Mouse (Mus musculus): ENCODE data around the gene Hyal4.

Gene Hyal4

GRCm38 (mm10) chr6:24748029-24748428 lies at the start of gene Hyal4:
TSS of gene Hyal4 (plus strand) at chr6:24748329.
- DNase-seq, result no peak

DNA sequence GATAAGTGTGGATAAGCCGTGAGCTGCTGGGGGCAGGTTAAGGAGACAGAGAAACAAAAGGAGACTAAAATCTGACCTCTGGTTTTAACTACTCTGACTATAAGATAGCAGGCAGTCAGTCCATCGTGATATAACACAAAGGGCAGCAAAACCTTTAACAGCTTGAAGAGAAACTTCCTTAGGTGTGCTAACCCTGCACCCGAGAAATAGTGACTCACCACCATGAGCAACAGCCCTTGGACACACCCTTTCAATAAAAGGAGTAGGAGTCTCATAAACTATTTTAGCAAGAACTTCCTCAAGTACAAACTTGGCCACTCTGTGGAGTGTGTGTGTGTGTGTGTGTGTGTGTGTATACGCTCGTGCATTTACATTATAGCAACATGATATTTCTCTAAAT lies 41.0 kb upstream of the Hyal4 start:
- DNase-seq, result no peak

DNA sequence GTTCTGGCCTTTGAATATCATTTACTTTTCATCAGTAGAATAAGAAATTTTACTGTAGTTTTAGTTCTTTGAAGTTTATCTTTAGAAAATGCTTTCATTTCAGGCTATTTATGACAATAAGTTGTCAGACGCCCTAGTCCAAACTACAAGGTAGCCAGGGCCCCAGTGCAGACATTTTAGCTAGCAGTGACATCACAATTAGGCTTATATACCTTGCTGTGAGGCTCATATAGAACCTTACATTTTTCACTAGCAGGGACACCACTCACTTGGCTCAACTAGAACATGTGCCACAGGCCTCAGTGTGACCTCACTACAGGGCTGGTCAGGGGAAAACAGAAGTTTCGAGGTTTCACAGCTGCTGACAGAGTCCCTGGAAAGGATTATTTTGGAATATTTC lies 40.6 kb upstream of the Hyal4 start:
- no peak for DNase-seq

- peak; percentile 3 for DNase-seq
These were observed 26.6 kb upstream of the Hyal4 start for GRCm38 (mm10) chr6:24721317-24722099.

DNA sequence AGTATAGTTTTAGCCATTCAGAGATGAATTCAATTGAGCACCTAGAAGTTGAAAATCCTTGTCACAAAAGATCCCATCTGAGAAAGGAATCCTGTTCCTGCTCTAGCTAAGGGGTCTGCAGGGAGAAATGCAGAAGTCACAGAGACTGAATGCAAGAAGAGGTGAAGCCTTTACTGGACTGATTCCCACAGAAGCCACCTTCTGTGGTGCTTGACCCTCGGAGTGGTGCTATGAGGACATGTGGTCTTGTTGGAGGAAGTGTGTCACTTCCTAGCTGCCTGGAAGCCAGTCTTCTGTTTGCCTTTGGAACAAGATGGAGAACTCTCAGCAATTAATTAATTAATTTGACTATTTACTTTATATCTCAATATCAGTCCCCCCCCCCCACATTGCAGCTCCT lies 20.0 kb upstream of the Hyal4 start:
- DNase-seq, result no peak

GRCm38 (mm10) chr6:24732945-24733344 lies 15.2 kb upstream of the Hyal4 start, which contains the start of gene Hyal6:
TSS of gene Hyal6 (plus strand) at chr6:24733245.
- no peak for DNase-seq

- DNase-seq, result no peak
These were observed 13.6 kb upstream of the Hyal4 start for GRCm38 (mm10) chr6:24734565-24734964.

GRCm38 (mm10) chr6:24759281-24759680 lies 11.2 kb downstream of the Hyal4 start:
- DNase-seq, result no peak

- DNase-seq, result no peak
These were observed 18.1 kb downstream of the Hyal4 start for GRCm38 (mm10) chr6:24766261-24766660.

DNA sequence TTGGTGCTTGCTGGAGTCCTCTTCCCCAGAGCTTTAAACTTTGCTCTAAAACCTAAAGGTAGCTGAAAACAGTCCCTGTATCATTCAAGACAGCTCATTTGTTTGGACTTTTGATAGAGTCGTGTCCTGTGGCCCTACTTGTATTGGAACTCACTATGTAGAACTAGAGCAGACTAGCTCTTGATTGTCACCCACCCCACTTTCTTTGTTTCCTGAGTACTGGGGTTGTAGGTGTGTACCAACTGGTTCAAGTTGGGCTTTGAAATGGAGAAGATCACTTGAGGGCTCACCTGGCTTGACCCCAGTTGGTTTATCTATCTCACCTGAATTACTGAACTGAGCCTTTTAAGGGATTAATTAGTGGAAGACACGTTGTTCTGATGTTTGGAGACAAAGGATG lies 31.1 kb downstream of the Hyal4 start:
- DNase-seq, result no peak

DNA sequence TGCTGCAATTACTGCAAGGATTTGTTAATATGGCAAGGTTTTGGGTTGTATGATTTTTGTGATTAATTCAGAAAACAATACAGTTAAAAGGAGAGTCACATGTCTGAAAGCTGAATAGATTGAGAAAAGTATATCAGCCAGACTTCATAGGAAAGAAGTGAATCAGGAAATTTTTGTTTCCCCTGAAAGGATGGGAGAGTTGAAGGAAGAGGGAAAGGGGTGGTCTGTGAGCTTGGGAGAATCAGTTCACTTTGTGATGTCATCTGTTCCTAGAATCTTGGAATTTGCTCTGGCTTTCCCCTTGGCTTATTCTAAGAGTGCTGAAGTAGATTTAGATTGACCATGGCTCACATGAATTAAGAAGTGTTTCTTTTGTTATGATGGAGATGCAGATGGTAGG lies 42.8 kb downstream of the Hyal4 start, which contains the start of gene Spam1:
Gene Spam1 (plus strand): TSS at position 301 of the 400 bp plus-strand sequence.
- DNase-seq, result no peak
